Mouse (Mus musculus): Measurements from ENCODE around the gene Gm40460. TPM values are rescaled to one million over a fixed set of nuclear protein-coding genes. Genes with fewer than 3 reads are reported as not detected.
"Not testable (repeated sequence)": the region's sequence is repeated elsewhere in the genome, so short reads cannot be mapped to it uniquely, and the experiment has no call there.

Gm40460 gene
- not detected in 2 replicates for total RNA-seq (2014; fragmentation: Nextera tagmentation)
- not detected in 2 replicates for total RNA-seq (2017)

DNA sequence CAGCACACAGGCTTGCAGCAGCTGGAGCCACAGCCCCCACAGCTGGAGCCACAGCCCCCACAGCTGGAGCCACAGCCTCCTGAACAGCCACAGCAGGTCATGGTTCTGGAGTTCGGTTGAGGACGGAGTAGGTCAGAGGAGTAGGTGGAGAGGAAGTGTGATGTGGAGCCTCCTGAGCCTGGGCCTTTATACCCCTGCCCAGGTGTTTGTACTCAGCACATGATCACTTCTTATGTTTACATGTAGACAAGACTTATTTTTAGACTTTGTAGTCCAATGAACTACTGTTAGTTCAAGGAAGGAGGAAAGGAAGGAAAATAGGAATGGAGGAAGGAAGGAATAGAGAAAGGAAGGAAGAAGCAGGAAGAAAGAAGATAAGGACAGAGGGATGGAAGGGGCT is at the start of gene Gm40460:
Gene Gm40460 (minus strand): TSS at position 101 of the 400 bp plus-strand sequence.
- ATAC-seq (replicated peaks; ENCODE audit: low FRiP score, low TSS enrichment, poor library complexity, severe bottlenecking): no peak

DNA sequence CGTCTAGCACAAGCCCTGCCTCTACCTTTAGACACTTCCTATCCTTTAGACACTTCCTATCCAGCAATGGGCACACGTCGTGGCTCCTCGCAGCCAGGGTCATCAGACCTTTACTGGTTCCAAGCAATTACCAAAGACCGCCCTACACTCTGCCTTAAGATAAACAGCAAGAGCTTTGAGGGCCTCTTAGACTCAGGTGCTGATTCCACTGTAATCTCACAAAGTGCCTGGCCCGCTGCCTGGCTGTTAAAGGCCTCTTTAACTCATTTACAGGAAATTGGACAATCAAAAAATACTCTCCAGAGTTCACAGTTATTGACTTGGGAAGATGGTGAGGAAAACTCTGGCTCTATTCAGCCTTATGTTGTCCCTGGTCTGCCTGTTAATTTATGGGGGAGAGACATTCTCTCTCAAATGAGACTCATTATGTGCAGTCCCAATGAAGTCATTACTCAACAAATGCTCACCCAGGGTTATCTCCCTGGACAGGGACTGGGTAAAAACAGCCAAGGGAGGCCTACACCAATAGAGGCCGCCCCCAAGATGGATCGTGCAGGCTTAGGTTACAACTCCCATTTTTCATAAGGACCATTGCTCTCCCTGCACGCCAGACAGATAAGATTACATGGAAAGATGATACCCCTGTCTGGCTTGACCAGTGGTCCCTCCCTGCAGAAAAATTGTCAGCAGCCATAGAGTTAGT is 45.2 kb upstream of the Gm40460 start:
- not testable (repeated sequence) for ATAC-seq (replicated peaks; ENCODE audit: low FRiP score, low TSS enrichment, poor library complexity, severe bottlenecking)

DNA sequence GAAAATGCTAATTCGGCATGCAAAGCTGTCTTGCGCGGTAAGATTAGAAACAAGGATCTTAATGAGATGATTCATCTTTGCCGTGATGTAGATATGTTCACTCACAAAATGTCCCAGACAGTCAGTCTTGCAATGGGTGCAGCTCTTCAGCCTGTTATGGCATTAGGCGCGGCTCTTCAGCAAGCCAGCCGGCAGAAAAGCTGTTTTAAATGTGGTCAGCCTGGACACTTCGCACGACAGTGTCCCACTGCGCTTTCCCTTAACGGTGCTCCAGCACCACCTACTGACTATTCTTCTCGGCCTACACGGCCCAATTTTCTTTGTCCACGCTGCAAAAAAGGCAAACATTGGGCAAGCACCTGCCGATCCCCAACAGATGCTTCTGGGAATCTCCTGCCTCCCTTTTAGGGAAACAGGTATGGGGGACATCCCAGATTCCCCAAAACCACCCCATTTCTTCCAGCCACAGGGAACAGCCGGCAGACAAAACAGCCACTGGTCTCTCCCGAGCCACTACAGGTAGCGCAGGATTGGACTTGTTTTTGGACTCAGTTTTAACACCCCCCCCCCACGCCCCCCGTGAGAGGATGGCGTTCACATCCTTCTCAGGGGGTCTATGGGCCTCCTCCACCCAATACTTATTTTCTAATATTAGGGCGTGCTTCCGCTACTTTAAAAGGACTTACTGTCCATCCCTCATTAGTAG is 44.4 kb upstream of the Gm40460 start:
- ATAC-seq (replicated peaks; ENCODE audit: low FRiP score, low TSS enrichment, poor library complexity, severe bottlenecking): peak; percentile 51

DNA sequence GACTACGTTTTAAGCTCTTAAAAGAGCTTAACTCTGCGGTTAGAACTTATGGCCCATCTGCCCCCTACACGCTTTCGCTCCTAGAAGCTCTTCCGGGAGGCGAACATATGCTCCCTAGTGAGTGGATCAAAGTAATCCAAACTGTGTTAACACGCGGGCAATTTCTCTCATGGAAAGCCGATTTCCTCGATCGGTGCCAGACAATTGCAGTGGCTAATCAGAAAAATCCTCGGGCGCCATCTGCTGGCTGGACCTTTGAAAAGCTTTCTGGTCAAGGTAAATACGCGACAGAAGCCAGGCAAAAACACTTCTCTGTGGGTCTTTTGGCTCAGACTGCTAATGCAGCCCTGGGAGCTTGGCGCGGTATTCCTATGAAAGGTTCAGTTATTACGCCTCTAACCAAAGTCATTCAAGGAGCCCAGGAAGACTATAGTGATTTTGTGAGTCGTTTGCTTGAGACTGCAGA is 43.8 kb upstream of the Gm40460 start:
- ATAC-seq (replicated peaks; ENCODE audit: low FRiP score, low TSS enrichment, poor library complexity, severe bottlenecking): peak; percentile 70

DNA sequence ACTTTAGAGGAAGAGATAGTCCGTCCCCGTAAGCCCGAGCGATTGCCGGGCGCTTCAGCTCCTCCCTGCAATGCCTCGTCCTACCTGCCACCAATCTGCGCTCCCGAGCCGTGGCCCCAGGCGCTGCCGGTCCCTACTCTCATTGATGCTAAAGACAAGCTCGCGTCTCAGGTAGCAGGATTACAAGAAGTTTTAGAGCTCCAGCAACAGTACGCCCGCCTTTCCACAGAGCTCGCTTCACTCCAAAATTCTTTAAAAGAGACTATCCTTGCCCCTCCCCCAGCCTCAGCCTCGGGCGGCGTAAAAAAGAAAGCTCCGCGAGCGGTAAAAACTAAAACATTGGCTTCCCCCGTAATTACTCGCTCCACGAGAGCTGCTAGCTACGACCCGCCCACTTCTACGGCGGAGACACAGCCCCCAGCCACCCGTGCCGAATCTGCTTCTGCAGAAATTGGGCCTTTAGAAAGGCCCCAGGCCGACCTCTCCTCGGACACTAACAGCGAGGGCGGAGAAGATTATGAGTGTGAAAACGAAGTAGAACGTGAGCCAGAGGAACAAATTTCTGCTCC is 43.2 kb upstream of the Gm40460 start:
- ATAC-seq (replicated peaks; ENCODE audit: low FRiP score, low TSS enrichment, poor library complexity, severe bottlenecking): peak; percentile 86

DNA sequence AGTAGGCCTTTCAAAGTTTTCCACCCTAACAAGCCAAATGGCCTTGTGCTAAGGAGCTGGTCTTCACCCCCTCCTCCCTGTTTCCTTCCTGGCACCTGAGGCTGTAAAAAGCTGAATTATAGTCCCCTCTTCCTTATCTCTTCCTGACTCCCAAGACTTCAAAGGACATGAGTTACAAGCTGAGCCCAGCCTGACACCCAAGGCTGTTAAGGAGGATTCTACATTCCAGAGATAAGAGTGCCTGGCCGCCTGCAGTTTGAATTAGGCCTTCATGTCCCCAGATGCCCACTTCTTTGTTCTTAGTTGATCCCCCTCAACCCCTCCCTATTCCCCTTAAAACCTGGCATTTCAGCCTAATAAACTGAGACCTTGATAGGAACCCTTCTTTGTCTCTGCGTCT is 42.0 kb upstream of the Gm40460 start:
- ATAC-seq (replicated peaks; ENCODE audit: low FRiP score, low TSS enrichment, poor library complexity, severe bottlenecking): not testable (repeated sequence)

DNA sequence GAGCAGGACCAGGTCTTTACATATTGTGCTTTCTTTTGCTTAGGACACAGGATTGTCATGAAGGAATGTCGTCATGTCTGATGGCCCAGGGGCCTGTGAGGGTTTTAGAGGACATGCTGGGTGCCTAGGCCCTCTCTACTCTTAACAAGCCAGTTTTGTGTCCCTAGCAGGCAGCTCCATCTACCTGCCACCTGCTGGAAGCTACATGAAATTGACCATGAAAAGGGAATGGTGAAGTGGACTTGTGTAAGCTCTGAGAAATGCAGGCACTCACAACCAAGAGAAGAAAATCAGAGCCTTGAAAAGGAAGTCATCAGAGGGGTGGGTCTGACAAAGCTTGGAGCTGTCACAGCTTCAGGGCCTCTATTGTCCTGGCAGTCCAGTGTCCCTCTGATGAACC is 38.4 kb upstream of the Gm40460 start:
- not testable (repeated sequence) for ATAC-seq (replicated peaks; ENCODE audit: low FRiP score, low TSS enrichment, poor library complexity, severe bottlenecking)

DNA sequence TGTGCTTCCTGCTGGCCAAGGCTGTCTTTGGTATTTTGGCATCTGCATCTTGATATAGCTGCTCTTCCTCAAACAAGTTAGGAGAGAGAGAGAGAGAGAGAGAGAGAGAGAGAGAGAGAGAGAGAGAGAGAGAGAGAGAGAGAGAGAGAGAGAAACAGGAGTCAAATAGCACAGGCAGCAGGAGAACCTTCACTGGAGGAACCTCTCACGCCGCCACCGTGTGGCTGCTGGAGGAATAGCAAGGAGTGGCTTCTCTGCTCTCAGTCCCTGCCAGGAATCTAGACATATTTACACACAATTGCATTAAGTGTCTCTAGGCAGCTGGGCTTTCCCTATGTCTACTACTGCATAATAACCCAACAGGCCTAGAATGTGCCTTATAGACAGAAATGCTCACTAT is 37.3 kb upstream of the Gm40460 start:
- peak; percentile 86 for ATAC-seq (replicated peaks; ENCODE audit: low FRiP score, low TSS enrichment, poor library complexity, severe bottlenecking)

DNA sequence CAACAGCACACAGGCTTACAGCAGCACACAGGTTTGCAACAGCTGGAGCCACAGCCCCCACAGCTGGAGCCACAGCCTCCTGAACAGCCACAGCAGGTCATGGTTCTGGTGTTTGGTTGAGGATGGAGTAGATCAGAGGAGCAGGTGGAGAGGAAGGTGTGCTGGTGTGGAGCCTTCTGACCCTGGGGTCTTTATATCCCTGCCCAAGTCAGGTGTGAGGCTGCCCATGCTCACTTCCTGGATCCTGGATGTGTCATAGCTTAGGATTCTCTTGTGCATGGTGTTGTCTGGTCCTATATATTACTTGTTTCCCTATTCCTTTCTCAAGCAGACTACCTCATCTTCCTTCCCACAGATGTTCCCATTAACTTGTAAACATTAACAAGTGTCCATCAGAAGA is 33.4 kb upstream of the Gm40460 start, which contains the start of gene Gm4559:
Gene Gm4559 (minus strand): TSS at position 101 of the 400 bp plus-strand sequence.
- ATAC-seq (replicated peaks; ENCODE audit: low FRiP score, low TSS enrichment, poor library complexity, severe bottlenecking): not testable (repeated sequence)

DNA sequence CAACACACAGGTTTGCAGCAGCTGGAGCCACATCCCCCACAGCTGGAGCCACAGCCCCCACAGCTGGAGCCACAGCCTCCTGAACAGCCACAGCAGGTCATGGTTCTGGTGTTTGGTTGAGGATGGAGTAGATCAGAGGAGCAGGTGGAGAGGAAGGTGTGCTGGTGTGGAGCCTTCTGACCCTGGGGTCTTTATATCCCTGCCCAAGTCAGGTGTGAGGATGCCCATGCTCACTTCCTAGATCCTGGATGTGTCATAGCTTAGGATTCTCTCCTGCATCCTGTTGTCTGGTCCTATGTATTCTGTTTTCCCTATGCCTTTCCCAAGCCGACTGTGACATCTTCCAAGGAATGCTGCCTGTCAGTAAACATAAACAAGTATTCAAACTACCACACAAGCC is 17.4 kb upstream of the Gm40460 start, which contains the start of gene Gm2431:
Gene Gm2431 (minus strand): TSS at position 101 of the 400 bp plus-strand sequence.
- not testable (repeated sequence) for ATAC-seq (replicated peaks; ENCODE audit: low FRiP score, low TSS enrichment, poor library complexity, severe bottlenecking)

DNA sequence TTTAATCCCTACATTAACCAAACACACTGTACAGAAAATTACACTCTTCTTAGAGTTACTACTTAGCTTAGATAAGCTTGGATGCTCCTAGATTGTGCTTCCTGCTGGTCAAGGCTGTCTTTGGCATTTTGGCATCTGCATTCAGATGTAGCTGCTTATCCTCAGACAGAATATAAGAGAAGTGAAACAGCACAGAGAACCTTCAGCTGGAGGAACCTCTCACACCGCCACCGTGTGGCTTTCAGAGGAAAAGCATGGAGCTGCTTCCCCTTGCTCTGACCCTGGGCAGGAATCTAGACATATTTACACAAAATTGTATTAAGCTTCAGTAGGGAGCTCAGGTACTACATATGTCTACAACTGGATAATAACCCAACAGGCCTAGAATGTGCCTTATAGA is 14.6 kb upstream of the Gm40460 start:
- ATAC-seq (replicated peaks; ENCODE audit: low FRiP score, low TSS enrichment, poor library complexity, severe bottlenecking): peak; percentile 77; the same call in 1 of the 2 replicates

DNA sequence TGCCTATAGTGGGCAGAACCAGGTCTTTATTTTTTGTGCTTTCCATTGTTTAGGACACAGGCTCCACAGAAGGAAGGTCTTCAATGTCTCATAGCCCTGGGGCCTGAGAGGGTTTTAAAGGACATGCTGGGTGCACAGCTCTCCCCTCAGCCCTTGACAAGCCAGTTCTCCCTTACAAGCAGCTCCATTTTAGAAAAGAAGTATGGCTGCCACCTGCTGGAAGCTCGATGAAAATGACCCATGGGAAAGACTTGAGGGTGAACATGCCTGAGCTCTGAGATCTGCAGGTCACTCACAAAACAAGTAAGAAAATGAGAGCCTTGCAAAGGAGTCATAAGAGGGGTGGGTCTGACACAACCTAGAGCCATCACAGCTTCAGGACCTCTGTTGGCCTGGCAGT is 8.9 kb upstream of the Gm40460 start:
- ATAC-seq (replicated peaks; ENCODE audit: low FRiP score, low TSS enrichment, poor library complexity, severe bottlenecking): peak; percentile 71

DNA sequence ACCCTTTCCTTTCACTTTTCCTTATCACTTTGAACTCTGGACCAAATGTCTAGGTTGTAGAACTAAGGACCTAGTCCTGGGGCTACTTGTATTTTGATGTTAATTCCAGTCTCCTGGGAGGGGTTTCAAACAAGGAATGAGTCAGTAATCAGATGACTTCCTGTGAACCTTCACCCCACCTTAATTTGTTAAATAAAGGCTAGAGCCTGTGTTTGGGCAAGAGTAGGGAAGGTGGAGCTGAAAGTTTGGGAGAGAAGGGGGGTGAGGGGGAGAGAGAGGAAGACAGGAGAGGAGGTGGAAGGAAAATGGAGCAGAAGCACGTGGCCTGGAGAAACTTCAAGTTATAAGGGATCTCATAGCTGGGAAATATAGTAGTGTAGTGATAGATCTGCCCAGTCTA is 9.3 kb downstream of the Gm40460 start:
- ATAC-seq (replicated peaks; ENCODE audit: low FRiP score, low TSS enrichment, poor library complexity, severe bottlenecking): no peak

DNA sequence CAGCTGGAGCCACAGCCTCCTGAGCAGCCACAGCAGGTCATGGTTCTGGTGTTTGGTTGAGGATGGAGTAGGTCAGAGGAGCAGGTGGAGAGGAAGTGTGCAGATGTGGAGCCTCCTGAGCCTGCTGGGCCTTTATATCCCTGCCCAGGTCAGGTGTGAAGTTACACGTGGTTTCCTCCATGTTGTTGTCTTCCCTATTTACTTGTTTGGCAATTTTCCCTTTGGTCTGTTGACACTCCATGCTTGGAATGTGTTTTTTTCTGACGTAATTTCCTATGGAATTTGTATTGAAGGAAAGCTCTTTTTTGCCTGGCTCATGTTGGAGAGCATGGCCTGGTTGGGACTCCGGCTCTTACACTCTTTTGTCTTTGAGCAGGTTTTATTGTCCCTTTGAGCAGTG is 11.0 kb downstream of the Gm40460 start, which contains the start of gene Krtap5-5:
Gene Krtap5-5 (minus strand): TSS at position 101 of the 400 bp plus-strand sequence.
- ATAC-seq (replicated peaks; ENCODE audit: low FRiP score, low TSS enrichment, poor library complexity, severe bottlenecking): not testable (repeated sequence)

DNA sequence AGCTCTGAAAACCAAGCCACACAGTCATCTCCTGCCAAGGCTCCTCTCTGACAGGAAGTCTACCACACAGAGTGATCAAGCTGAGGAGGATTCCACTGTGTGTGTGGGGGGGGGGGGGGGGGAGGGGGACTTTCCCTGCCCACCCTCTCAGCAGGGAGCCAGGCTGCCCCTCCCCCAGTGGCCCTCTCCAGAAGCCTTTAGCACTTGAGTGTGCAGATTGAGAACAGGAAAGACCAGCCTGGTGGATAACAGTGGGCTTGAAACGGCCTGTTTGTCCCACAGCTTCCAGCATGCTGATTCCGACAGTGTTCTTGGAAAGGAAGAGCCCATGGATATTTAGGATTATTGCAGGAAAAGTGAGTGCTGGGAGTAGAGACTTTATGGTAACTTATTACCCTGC is 16.4 kb downstream of the Gm40460 start:
- ATAC-seq (replicated peaks; ENCODE audit: low FRiP score, low TSS enrichment, poor library complexity, severe bottlenecking): no peak

DNA sequence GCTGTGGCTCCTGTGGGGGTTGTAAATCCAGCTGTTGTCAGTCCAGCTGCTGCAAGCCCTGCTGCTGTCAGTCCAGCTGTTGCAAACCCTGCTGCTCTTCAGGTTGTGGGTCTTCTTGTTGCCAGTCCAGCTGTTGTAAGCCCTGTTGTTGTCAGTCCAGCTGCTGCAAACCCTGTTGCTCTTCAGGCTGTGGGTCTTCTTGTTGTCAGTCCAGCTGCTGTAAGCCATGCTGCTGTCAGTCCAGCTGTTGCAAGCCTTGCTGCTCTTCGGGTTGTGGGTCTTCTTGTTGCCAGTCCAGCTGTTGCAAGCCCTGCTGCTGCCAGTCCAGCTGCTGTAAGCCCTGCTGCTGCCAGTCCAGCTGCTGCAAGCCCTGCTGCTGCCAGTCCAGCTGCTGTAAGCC is 28.7 kb downstream of the Gm40460 start:
- ATAC-seq (replicated peaks; ENCODE audit: low FRiP score, low TSS enrichment, poor library complexity, severe bottlenecking): not testable (repeated sequence)

DNA sequence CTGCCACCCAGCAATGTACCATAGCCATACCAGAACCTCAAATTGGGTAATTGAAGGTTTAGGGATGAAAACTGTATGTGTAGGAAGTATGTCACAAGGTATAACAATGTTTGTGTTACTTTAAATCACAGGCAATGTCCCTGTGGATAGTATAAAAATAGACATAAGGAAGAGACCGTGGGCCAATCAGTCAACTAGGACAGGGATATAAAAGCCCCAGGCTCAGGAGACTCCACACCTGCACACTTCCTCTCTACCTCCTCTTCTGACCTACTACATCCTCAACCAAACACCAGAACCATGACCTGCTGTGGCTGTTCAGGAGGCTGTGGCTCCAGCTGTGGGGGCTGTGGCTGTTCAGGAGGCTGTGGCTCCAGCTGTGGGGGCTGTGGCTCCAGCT is 29.3 kb downstream of the Gm40460 start, which contains the start of gene Gm7579:
Gene Gm7579 (plus strand): TSS at position 301 of the 400 bp plus-strand sequence.
- ATAC-seq (replicated peaks; ENCODE audit: low FRiP score, low TSS enrichment, poor library complexity, severe bottlenecking): no peak

DNA sequence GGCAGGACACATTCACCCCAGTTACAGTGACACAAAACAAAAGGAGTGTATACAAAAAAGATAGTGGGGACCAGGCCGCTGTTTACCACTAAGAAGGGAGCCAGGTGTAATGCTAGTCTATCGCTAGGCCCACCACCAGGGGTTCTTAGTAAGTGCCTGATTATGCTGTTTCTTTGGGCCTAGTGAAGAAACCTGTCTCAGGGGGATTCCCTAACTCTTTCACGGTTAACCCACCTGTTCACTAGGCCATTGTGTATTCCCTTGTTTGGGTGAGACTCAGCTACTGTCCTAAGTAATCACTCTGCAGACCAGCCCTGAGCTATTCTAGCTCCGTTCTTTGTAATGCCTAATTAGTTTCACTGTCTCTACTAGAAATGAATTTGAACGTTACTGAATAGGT is 34.0 kb downstream of the Gm40460 start:
- ATAC-seq (replicated peaks; ENCODE audit: low FRiP score, low TSS enrichment, poor library complexity, severe bottlenecking): not testable (repeated sequence)

DNA sequence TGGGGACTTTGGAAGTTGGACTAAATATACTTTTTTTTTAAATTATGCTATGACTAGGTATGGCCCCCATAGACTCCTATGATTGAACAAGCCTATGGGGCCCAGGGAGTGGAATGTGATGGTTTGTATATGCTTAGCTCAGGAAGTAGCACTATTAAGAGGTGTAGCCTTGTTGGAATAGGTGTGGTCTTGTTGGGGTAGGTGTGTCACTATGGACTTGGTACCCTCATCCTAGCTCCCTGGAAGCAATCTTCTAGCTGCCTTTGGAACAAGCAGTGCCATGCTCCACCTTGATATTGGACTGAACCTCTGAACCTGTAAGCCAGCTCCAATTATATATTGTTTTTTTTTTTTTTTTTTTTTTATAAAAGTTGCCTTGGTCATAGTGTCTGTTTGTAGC is 35.4 kb downstream of the Gm40460 start:
- ATAC-seq (replicated peaks; ENCODE audit: low FRiP score, low TSS enrichment, poor library complexity, severe bottlenecking): no peak

DNA sequence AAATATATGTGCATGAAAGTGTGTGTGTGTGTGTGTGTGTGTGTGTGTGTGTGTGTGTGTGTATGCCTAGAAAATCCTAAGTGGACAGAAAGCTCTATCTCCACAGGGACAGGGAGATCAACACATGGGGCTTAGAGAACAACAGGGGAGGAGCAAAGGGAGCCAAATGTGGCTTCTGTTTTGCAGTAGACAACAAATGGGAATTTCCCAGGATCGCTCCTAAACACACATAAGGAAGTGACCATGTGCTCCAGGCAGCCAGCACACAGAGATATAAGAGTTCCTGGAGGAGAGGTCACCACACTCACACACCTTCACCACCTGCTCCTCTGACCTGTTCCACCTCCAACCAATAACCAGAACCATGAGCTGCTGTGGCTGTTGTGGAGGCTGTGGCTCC is 39.8 kb downstream of the Gm40460 start, which contains the start of gene Krtap5-3:
Gene Krtap5-3 (plus strand): TSS at position 301 of the 400 bp plus-strand sequence.
- ATAC-seq (replicated peaks; ENCODE audit: low FRiP score, low TSS enrichment, poor library complexity, severe bottlenecking): no peak

Data from megakaryocyte-erythroid progenitor cell, adult 5-6 weeks (primary cell).